In the genomic region with DNA sequence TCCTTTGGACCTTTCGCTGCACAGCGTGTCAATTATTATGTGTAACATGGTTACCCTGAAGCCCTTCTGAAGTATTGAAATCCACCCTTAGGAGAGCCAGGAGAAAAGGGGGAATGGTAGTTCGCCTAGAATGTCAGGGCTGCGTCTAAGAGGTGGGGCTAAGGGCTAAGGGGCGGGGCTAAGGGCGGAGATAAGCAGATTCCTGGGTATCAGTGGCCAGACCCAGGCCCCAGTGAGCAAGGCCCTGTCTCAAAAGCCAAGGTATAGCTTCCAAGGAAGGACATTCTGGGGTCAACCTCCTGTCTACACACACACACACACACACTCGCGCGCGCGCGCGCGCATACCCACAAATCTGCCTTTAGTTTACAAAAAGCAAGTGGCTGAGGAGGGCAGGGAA, we compare ENCODE assay signal across 15 mouse cellular contexts. TPM values are rescaled to one million over a fixed set of nuclear protein-coding genes. Genes with fewer than 3 reads are reported as not detected.
DNase-seq lines count a peak whose midpoint lies in the region; ATAC-seq lines count a peak whose summit lies in the region.
"Had no signal": no experiment of that assay in that cellular context is flagged by ENCODE, and none has a peak within 500 bp of the region (broad histone marks: within the 10 kb centered on the region; RNA-seq: fewer than 3 reads in every experiment).

No protein-coding gene starts in this region.

- no peak overlapping the region for H3K9ac ChIP-seq in heart, embryonic 13.5 days
- no peak overlapping the region for H3K9ac ChIP-seq in midbrain, embryonic 12.5 days (replicated peaks)
- no peak overlapping the region for H3K9ac ChIP-seq in midbrain, embryonic 13.5 days (replicated peaks)
- no peak overlapping the region for H3K9ac ChIP-seq in intestine, embryonic 16.5 days (ENCODE audit: low read depth, low read length)

- DNase-seq in heart, adult 9 months (ENCODE audit: low spot score in 2 of 2), result no peak
- DNase-seq in yolk sac, embryonic 10.5 days (ENCODE audit: low spot score), result peak; percentile 65
- DNase-seq in spleen, postnatal 14 days (ENCODE audit: low spot score in 2 of 2), result no peak
- no peak for DNase-seq in c-Kit-positive CD71-positive TER-119-positive erythroid progenitor cells, embryonic 14.5 days (ENCODE audit: low spot score)
- DNase-seq: cerebellum, adult 8-10 months; kidney, adult 8-10 months; midbrain, embryonic 14.5 days; thymus, adult 2 months had no signal

- H3K9me3 ChIP-seq in heart, embryonic 13.5 days, result no peaks in the 10 kb centered on the region
- no peaks in the 10 kb centered on the region for H3K9me3 ChIP-seq in midbrain, embryonic 12.5 days
- H3K9me3 ChIP-seq in midbrain, embryonic 13.5 days, result no peaks in the 10 kb centered on the region
- H3K9me3 ChIP-seq in intestine, embryonic 16.5 days (ENCODE audit: control insufficient read depth, low read length), result no peaks in the 10 kb centered on the region

- H3K4me2 ChIP-seq in heart, embryonic 13.5 days, result peak overlapping the region; percentile 37
- H3K4me2 ChIP-seq in midbrain, embryonic 12.5 days (replicated peaks), result 0 out of 2 replicates have a peak overlapping the region, but pooled peaks have one; percentile 2
- no peak overlapping the region for H3K4me2 ChIP-seq in midbrain, embryonic 13.5 days (replicated peaks)
- peak overlapping the region; percentile 20; the same call in 1 of the 2 replicates for H3K4me2 ChIP-seq in intestine, embryonic 16.5 days (ENCODE audit: low read depth, low read length)

- no peak overlapping the region for H3K27ac ChIP-seq in heart, embryonic 13.5 days (replicated peaks)
- H3K27ac ChIP-seq in midbrain, embryonic 12.5 days (replicated peaks), result no peak overlapping the region
- no peak overlapping the region for H3K27ac ChIP-seq in midbrain, embryonic 13.5 days
- H3K27ac ChIP-seq in intestine, embryonic 16.5 days (ENCODE audit: low read length), result no peak overlapping the region

- WGBS in heart, embryonic 13.5 days, result 22% methylated on average over 14 of the region's 14 CpGs
- WGBS in midbrain, embryonic 12.5 days, result 31% methylated on average over 14 of the region's 14 CpGs
- WGBS in midbrain, embryonic 13.5 days, result 31% methylated on average over 14 of the region's 14 CpGs
- 18% methylated on average over 14 of the region's 14 CpGs for WGBS in intestine, embryonic 16.5 days

- H3K36me3 ChIP-seq in heart, embryonic 13.5 days, result no peaks in the 10 kb centered on the region
- no peaks in the 10 kb centered on the region for H3K36me3 ChIP-seq in midbrain, embryonic 12.5 days
- no peaks in the 10 kb centered on the region for H3K36me3 ChIP-seq in midbrain, embryonic 13.5 days
- H3K36me3 ChIP-seq in intestine, embryonic 16.5 days (ENCODE audit: control insufficient read depth, insufficient read depth, low read length), result no peaks in the 10 kb centered on the region

- H3K27me3 ChIP-seq in heart, embryonic 13.5 days (replicated peaks), result no peaks in the 10 kb centered on the region
- H3K27me3 ChIP-seq in midbrain, embryonic 12.5 days, result no peaks in the 10 kb centered on the region
- H3K27me3 ChIP-seq in midbrain, embryonic 13.5 days, result no peaks in the 10 kb centered on the region
- H3K27me3 ChIP-seq in intestine, embryonic 16.5 days (replicated peaks; ENCODE audit: control insufficient read depth, insufficient read depth, low read length), result no peaks in the 10 kb centered on the region
- H3K27me3 ChIP-seq: Patski had no signal

- H3K4me1 ChIP-seq in heart, embryonic 13.5 days, result peaks cover 26% of the 10 kb centered on the region
- no peaks in the 10 kb centered on the region for H3K4me1 ChIP-seq in midbrain, embryonic 12.5 days
- H3K4me1 ChIP-seq in midbrain, embryonic 13.5 days (replicated peaks), result 0 out of 2 replicates have a peak, but pooled peaks cover 5% of the 10 kb centered on the region
- peaks cover 6% of the 10 kb centered on the region for H3K4me1 ChIP-seq in intestine, embryonic 16.5 days (ENCODE audit: control insufficient read depth, insufficient read depth, low read length)

- no peak for ATAC-seq in heart, embryonic 13.5 days (ENCODE audit: extremely low read depth, insufficient number of reproducible peaks, low FRiP score, low TSS enrichment)
- ATAC-seq in midbrain, embryonic 12.5 days (ENCODE audit: low FRiP score, low read depth), result no peak
- ATAC-seq in midbrain, embryonic 13.5 days, result no peak
- peak; percentile 42 for ATAC-seq in intestine, embryonic 16.5 days
- ATAC-seq: Patski had no signal

- no peak overlapping the region for H3K4me3 ChIP-seq in heart, embryonic 13.5 days
- no peak overlapping the region for H3K4me3 ChIP-seq in midbrain, embryonic 12.5 days
- H3K4me3 ChIP-seq in midbrain, embryonic 13.5 days (replicated peaks), result no peak overlapping the region
- H3K4me3 ChIP-seq in intestine, embryonic 16.5 days (ENCODE audit: low read length), result no peak overlapping the region

RNA-seq across cellular contexts. Expression of a gene that starts 39.0 kb away (rescaled TPM):
- not detected in 2 replicates for polyA plus RNA-seq in heart, embryonic 13.5 days (2015; fragmentation: Nextera tagmentation; extraction: Ambion mirVana)
- not detected in 2 replicates for polyA plus RNA-seq in midbrain, embryonic 12.5 days (2016; fragmentation: Nextera tagmentation; extraction: Ambion mirVana)
- 0.22 and 0.27 TPM in 2 replicates for polyA plus RNA-seq in midbrain, embryonic 13.5 days (2015; fragmentation: Nextera tagmentation; extraction: Ambion mirVana)
- not detected in 2 replicates for polyA plus RNA-seq in intestine, embryonic 16.5 days (2015; fragmentation: Nextera tagmentation; extraction: Ambion mirVana)
- polyA plus RNA-seq: limb, embryonic 14.5 days; midbrain, embryonic 14.5 days; Patski; small intestine, adult 2 months; thymus, adult 2 months had no signal
